Mouse (Mus musculus) limb, embryonic 14.5 days (tissue): ENCODE measurements around the gene Rpl22l1. TPM values are rescaled to one million over a fixed set of nuclear protein-coding genes. Genes with fewer than 3 reads are reported as not detected.
"Not testable (repeated sequence)": the region's sequence is repeated elsewhere in the genome, so short reads cannot be mapped to it uniquely, and the experiment has no call there.

Source experiments
- ATAC-seq: fragments of 200-750 bp; cut with Nextera tagmentation; 2 replicates; pipeline ENCODE4 v1.8.0; 2017; ENCODE audit warnings: low read depth, moderate number of reproducible peaks, moderate TSS enrichment; ENCODE audit not compliant: low FRiP score
- DNase-seq: peaks from one replicate; pipeline ENCODE4 v3.0.0-alpha.2; 2015; ENCODE audit warnings: low spot score
- H3K27ac ChIP-seq: fragments of 300-500 bp; sonication (generic); replicated peaks from 2 replicates; pipeline ENCODE4 v1.5.1; 2014; ENCODE audit warnings: low read depth, mild to moderate bottlenecking, low read length, moderate library complexity, mixed read lengths
- H3K27me3 ChIP-seq: fragments of 300-500 bp; sonication (generic); 2 replicates; pipeline ENCODE4 v1.6.1; 2014; ENCODE audit warnings: low read length, mixed read lengths; ENCODE audit not compliant: control insufficient read depth, insufficient read depth
- H3K36me3 ChIP-seq: fragments of 300-500 bp; sonication (generic); 2 replicates; pipeline ENCODE4 v1.6.1; 2014; ENCODE audit warnings: mild to moderate bottlenecking, low read length, moderate library complexity, mixed read lengths; ENCODE audit not compliant: control insufficient read depth, insufficient read depth
- H3K4me1 ChIP-seq: fragments of 300-500 bp; sonication (generic); 2 replicates; pipeline ENCODE4 v1.6.1; 2014; ENCODE audit warnings: antibody characterized with exemption, low read length, mixed read lengths; ENCODE audit not compliant: control insufficient read depth, insufficient read depth
- H3K4me2 ChIP-seq: fragments of 300-500 bp; sonication (generic); replicated peaks from 2 replicates; pipeline ENCODE4 v1.6.1; 2014; ENCODE audit warnings: low read depth, mild to moderate bottlenecking, low read length, moderate library complexity; ENCODE audit not compliant: severe bottlenecking
- H3K4me3 ChIP-seq: fragments of 300-500 bp; sonication (generic); replicated peaks from 2 replicates; pipeline ENCODE4 v1.5.1; 2014; ENCODE audit warnings: low read length
- H3K9ac ChIP-seq: fragments of 300-500 bp; sonication (generic); 2 replicates; pipeline ENCODE4 v1.6.1; 2014; ENCODE audit warnings: mild to moderate bottlenecking, low read depth, low read length, moderate library complexity; ENCODE audit not compliant: severe bottlenecking
- H3K9me3 ChIP-seq: fragments of 300-500 bp; sonication (generic); 2 replicates; pipeline ENCODE4 v1.6.1; 2016; ENCODE audit warnings: low read length; ENCODE audit not compliant: control insufficient read depth
- POLR2A ChIP-seq: fragments of 200-500 bp; IDR thresholded peaks from 2 replicates; pipeline ENCODE4 v1.8.0; 2012; ENCODE audit warnings: inconsistent platforms, mild to moderate bottlenecking, moderate library complexity, borderline replicate concordance; ENCODE audit not compliant: insufficient read depth, insufficient read length; ENCODE audit errors: extremely low read depth
- WGBS: fragments of 180-500 bp; shearing (Covaris S2); extraction: QIAGEN DNeasy Blood & Tissue Kit; methylation state at CpG from one replicate; pipeline ENCODE4 v1.1.7; 2014; 5-methylcytosine and 5-hydroxymethylcytosine counted together
- polyA plus RNA-seq, 2 experiments: library from polyadenylated mRNA; depleted of rRNA in 1 of 2; stranded (reverse) in 1 of 2; unstranded in 1 of 2; fragments of >200 nt; fragmentation: Nextera tagmentation in 1 of 2; extraction: Ambion mirVana in 1 of 2; gene quantifications; 2 replicates each; pipeline versions ENCODE4 v1.2.1 to v1.2.3; 2012 to 2014

The Rpl22l1 gene
- polyA plus RNA-seq (2012; rRNA removed) (183 and 322 TPM in 2 replicates), polyA plus RNA-seq (2014; fragmentation: Nextera tagmentation; extraction: Ambion mirVana) (456 and 519 TPM in 2 replicates)

GRCm38 (mm10) chr3:28805301-28806097 lies at the start of gene Rpl22l1:
Gene Rpl22l1, plus strand, starts transcription at chr3:28805436.
- no peaks in the 10 kb centered on the region for H3K27me3 ChIP-seq
- H3K4me2 ChIP-seq, result peak within 1 kb of the TSS; percentile 58
- H3K4me1 ChIP-seq, result peaks cover 11% of the 10 kb centered on the region
- H3K9me3 ChIP-seq, result no peaks in the 10 kb centered on the region
- peaks cover 16% of the 10 kb centered on the region for H3K36me3 ChIP-seq
- peak; percentile 87; the same call in 1 of the 2 replicates for TF ChIP-seq POLR2A
- peak within 1 kb of the TSS; percentile 95 for H3K9ac ChIP-seq
- WGBS, result under 1% methylated on average over 72 of the region's 72 CpGs
- ATAC-seq (peak; percentile 99), DNase-seq (peak; percentile 98)
- peak within 1 kb of the TSS; percentile 82 for H3K27ac ChIP-seq
- peak within 1 kb of the TSS; percentile 87 for H3K4me3 ChIP-seq

- no peak overlapping the region for H3K4me3 ChIP-seq
- no peak for DNase-seq
- H3K9ac ChIP-seq, result no peak overlapping the region
- no peak overlapping the region for H3K4me2 ChIP-seq
- H3K4me1 ChIP-seq, result no peaks in the 10 kb centered on the region
- H3K27ac ChIP-seq, result no peak overlapping the region
- H3K9me3 ChIP-seq, result no peaks in the 10 kb centered on the region
- ATAC-seq, result no peak
- no peak for TF ChIP-seq POLR2A
- no peaks in the 10 kb centered on the region for H3K36me3 ChIP-seq
- 74% methylated on average over 7 of the region's 7 CpGs for WGBS
- H3K27me3 ChIP-seq, result no peaks in the 10 kb centered on the region
Measured at GRCm38 (mm10) chr3:28755477-28755876, 49.8 kb upstream of the Rpl22l1 start.

- no peak for DNase-seq
- WGBS, result 52% methylated on average over 8 of the region's 8 CpGs
- no peaks in the 10 kb centered on the region for H3K36me3 ChIP-seq
- H3K27ac ChIP-seq, result no peak overlapping the region
- H3K4me2 ChIP-seq, result no peak overlapping the region
- no peaks in the 10 kb centered on the region for H3K27me3 ChIP-seq
- no peak overlapping the region for H3K9ac ChIP-seq
- no peaks in the 10 kb centered on the region for H3K4me1 ChIP-seq
- no peak overlapping the region for H3K4me3 ChIP-seq
- TF ChIP-seq POLR2A, result no peak
- no peaks in the 10 kb centered on the region for H3K9me3 ChIP-seq
- ATAC-seq, result no peak
Measured at GRCm38 (mm10) chr3:28761225-28761789, 43.9 kb upstream of the Rpl22l1 start.

GRCm38 (mm10) chr3:28766935-28767334 lies 38.3 kb upstream of the Rpl22l1 start:
- Histone ChIP-seq H3K4me3 (no peak overlapping the region), H3K36me3 (no peaks in the 10 kb centered on the region), H3K9me3 (no peaks in the 10 kb centered on the region), H3K4me2 (no peak overlapping the region), H3K27me3 (no peaks in the 10 kb centered on the region), H3K4me1 (no peaks in the 10 kb centered on the region), H3K27ac (no peak overlapping the region), H3K9ac (no peak overlapping the region)
- TF ChIP-seq POLR2A, result no peak
- WGBS, result 85% methylated on average over 4 of the region's 4 CpGs
- ATAC-seq, result no peak
- DNase-seq, result no peak

GRCm38 (mm10) chr3:28768222-28768621 lies 37.0 kb upstream of the Rpl22l1 start:
- no peak for ATAC-seq

GRCm38 (mm10) chr3:28772919-28773318 lies 32.3 kb upstream of the Rpl22l1 start:
- not testable (repeated sequence) for H3K36me3 ChIP-seq, H3K9ac ChIP-seq, H3K27me3 ChIP-seq, H3K9me3 ChIP-seq, DNase-seq, H3K4me1 ChIP-seq, H3K4me3 ChIP-seq, ATAC-seq, H3K27ac ChIP-seq, H3K4me2 ChIP-seq
- 65% methylated on average over 4 of the region's 4 CpGs for WGBS

More at GRCm38 (mm10) chr3:28768222-28768621, 37.0 kb upstream of the Rpl22l1 start:
- TF ChIP-seq POLR2A, result no peak
- Histone ChIP-seq H3K4me1 (no peaks in the 10 kb centered on the region), H3K9me3 (no peaks in the 10 kb centered on the region), H3K9ac (no peak overlapping the region), H3K4me2 (no peak overlapping the region), H3K36me3 (no peaks in the 10 kb centered on the region), H3K4me3 (no peak overlapping the region), H3K27me3 (no peaks in the 10 kb centered on the region), H3K27ac (no peak overlapping the region)
- DNase-seq, result no peak
- 48% methylated on average over 3 of the region's 3 CpGs for WGBS
